Mouse (Mus musculus): ENCODE measurements around the gene Inhba. TPM values are rescaled to one million over a fixed set of nuclear protein-coding genes. Genes with fewer than 3 reads are reported as not detected.

Gene Inhba
- total and polyA plus RNA-seq, 3 experiments, result not detected

DNA sequence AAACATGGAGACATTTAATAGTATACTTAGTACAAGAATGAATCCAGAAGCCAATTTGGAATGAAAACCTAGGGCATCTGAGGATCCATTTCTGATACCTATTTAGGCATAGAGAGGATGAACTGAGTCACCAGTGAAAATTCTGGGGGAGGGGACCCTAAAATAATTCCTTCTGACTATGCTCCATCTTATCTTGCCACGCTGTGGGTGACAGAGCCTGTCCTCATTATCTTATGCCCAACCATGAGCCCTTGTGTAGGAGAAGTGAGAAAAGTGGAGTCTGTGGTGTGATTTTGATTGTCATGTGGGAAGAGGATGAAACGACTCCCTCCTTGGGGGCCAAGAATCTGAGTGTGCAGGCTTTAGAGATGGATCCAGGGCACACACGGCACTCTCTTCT lies 32.1 kb upstream of the Inhba start:
- Histone ChIP-seq H3K27me3 (replicated peaks) (no peaks in the 10 kb centered on the region), H3K4me1 (ENCODE audit: control insufficient read depth in 1 of 2, insufficient read depth in 2 of 2) (no peaks in the 10 kb centered on the region), H3K36me3 (replicated peaks in 1 of 2; ENCODE audit: control insufficient read depth in 1 of 2, insufficient read depth in 1 of 2, low read length in 1 of 2) (no peaks in the 10 kb centered on the region), H3K9ac (ENCODE audit: insufficient read depth, low read depth) (no peak overlapping the region), H3K79me2 (replicated peaks; ENCODE audit: control insufficient read depth, extremely low read depth, insufficient read depth, poor library complexity, severe bottlenecking) (no peaks in the 10 kb centered on the region), H3K4me2 (ENCODE audit: insufficient read depth, low read depth, poor library complexity, severe bottlenecking) (no peak overlapping the region), H3K4me3 (replicated peaks in 1 of 3; ENCODE audit: low read depth in 2 of 3, low read length in 2 of 3, poor library complexity in 1 of 3) (no peak overlapping the region), H3K9me3 (replicated peaks; ENCODE audit: low read length) (no peaks in the 10 kb centered on the region), H3K27ac (ENCODE audit: insufficient read depth, low read depth) (no peak overlapping the region)
- TF ChIP-seq RCOR1 (conservative IDR thresholded peaks at IDR 0.05; ENCODE audit: low read depth, low read length), result no peak
- no peak for TF ChIP-seq GABPA (IDR thresholded peaks at IDR 0.05; ENCODE audit: insufficient replicate concordance, low read depth, low read length)
- TF ChIP-seq SIN3A (IDR thresholded peaks at IDR 0.05; ENCODE audit: low read length), result no peak
- no peak for TF ChIP-seq ETS1 (conservative IDR thresholded peaks at IDR 0.05; ENCODE audit: low read depth, low read length)
- TF ChIP-seq IRF4 (IDR thresholded peaks at IDR 0.05; ENCODE audit: low read depth, low read length), result no peak
- no peak for TF ChIP-seq TCF12 (IDR thresholded peaks at IDR 0.05; ENCODE audit: low read depth, low read length)
- no peak for TF ChIP-seq USF2 (conservative IDR thresholded peaks at IDR 0.05; ENCODE audit: low read depth, low read length)
- dilution Hi-C loops (cut with MboI; ENCODE audit: extremely low pct_ligation_motif_present, extremely low pct_unique_long_range_greater_than_20kb, low sequenced_read_pairs), result no loop called here
- no peak for DNase-seq (ENCODE audit: extremely low read depth)
- in situ Hi-C loops (cut with MboI; ENCODE audit: low pct_ligation_motif_present, low pct_unique_long_range_greater_than_20kb, low sequenced_read_pairs), result no loop called here

DNA sequence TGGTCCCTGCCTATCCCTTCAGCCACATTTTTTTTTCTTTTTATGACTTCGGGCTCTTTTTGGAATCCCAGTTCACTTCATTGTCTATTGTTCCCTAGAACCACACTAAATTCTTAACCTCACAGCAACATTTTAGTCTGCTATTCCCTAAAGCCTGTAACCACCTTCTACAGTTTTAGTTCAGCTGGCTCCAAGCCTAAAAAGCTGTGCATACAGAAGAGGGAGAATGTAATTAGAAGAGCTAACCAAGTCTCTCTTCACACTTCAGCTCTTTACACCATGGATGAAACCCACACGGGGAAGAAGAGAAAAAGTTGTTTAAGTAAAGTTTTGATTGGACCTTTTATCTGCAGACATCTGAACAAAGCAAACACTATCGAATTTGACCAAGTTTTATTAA lies 29.6 kb upstream of the Inhba start:
- Histone ChIP-seq H3K36me3 (replicated peaks in 1 of 2; ENCODE audit: control insufficient read depth in 1 of 2, insufficient read depth in 1 of 2, low read length in 1 of 2) (no peaks in the 10 kb centered on the region), H3K9me3 (replicated peaks; ENCODE audit: low read length) (no peaks in the 10 kb centered on the region), H3K79me2 (replicated peaks; ENCODE audit: control insufficient read depth, extremely low read depth, insufficient read depth, poor library complexity, severe bottlenecking) (no peaks in the 10 kb centered on the region), H3K4me1 (ENCODE audit: control insufficient read depth in 1 of 2, insufficient read depth in 2 of 2) (no peaks in the 10 kb centered on the region), H3K27ac (ENCODE audit: insufficient read depth, low read depth) (no peak overlapping the region), H3K4me2 (ENCODE audit: insufficient read depth, low read depth, poor library complexity, severe bottlenecking) (no peak overlapping the region), H3K27me3 (replicated peaks) (no peaks in the 10 kb centered on the region), H3K4me3 (replicated peaks in 1 of 3; ENCODE audit: low read depth in 2 of 3, low read length in 2 of 3, poor library complexity in 1 of 3) (no peak overlapping the region), H3K9ac (ENCODE audit: insufficient read depth, low read depth) (no peak overlapping the region)
- no peak for DNase-seq (ENCODE audit: extremely low read depth)
- TF ChIP-seq MAZ (IDR thresholded peaks at IDR 0.05; ENCODE audit: low read depth, low read length) (no peak), CHD1 (IDR thresholded peaks at IDR 0.05; ENCODE audit: low read depth, low read length) (no peak), ZKSCAN1 (IDR thresholded peaks at IDR 0.05; ENCODE audit: borderline replicate concordance, low read depth, low read length) (no peak), CHD2 (IDR thresholded peaks at IDR 0.05; ENCODE audit: low read length) (no peak), MAX (IDR thresholded peaks at IDR 0.05; ENCODE audit: low read length) (no peak), KAT2A (IDR thresholded peaks at IDR 0.05; ENCODE audit: insufficient replicate concordance, low read length) (no peak), ZMIZ1 (IDR thresholded peaks at IDR 0.05; ENCODE audit: low read depth, low read length) (no peak), TCF12 (IDR thresholded peaks at IDR 0.05; ENCODE audit: low read depth, low read length) (no peak), MEF2A (IDR thresholded peaks at IDR 0.05; ENCODE audit: borderline replicate concordance, low read depth, low read length) (no peak), SIN3A (IDR thresholded peaks at IDR 0.05; ENCODE audit: low read length) (no peak), SMC3 (IDR thresholded peaks at IDR 0.05; ENCODE audit: low read depth, low read length) (no peak), TBP (conservative IDR thresholded peaks at IDR 0.05; ENCODE audit: low read depth, low read length) (no peak), RAD21 (IDR thresholded peaks at IDR 0.05; ENCODE audit: low read depth, low read length) (no peak), MYC (IDR thresholded peaks at IDR 0.05; ENCODE audit: low read depth, low read length) (no peak), E2F4 (IDR thresholded peaks at IDR 0.05; ENCODE audit: insufficient replicate concordance, low read depth, low read length) (no peak), JUN (IDR thresholded peaks at IDR 0.05; ENCODE audit: insufficient read depth, low read depth, low read length) (no peak), UBTF (IDR thresholded peaks at IDR 0.05; ENCODE audit: low read depth, low read length) (no peak)
- in situ Hi-C loops (cut with MboI; ENCODE audit: low pct_ligation_motif_present, low pct_unique_long_range_greater_than_20kb, low sequenced_read_pairs), result no loop called here
- dilution Hi-C loops (cut with MboI; ENCODE audit: extremely low pct_ligation_motif_present, extremely low pct_unique_long_range_greater_than_20kb, low sequenced_read_pairs), result no loop called here

Measured in CH12.LX (cell line).